Mouse (Mus musculus): ENCODE data around the gene Ccdc127. TPM values are rescaled to one million over a fixed set of nuclear protein-coding genes. Genes with fewer than 3 reads are reported as not detected.
A peak's percentile ranks its signal among the peaks of the same experiment; 100 is the strongest.

The Ccdc127 gene
- polyA plus RNA-seq, 1 experiment from 2014 or later: 49.0 TPM

- no peak overlapping the region for H3K4me2 ChIP-seq (ENCODE audit: low read depth, low read length)
- no peak overlapping the region for H3K27ac ChIP-seq (ENCODE audit: low read length)
- ATAC-seq (replicated peaks; ENCODE audit: extremely low read depth, insufficient read depth, low FRiP score): no peak
- 60% methylated on average over 10 of the region's 10 CpGs for WGBS
- H3K36me3 ChIP-seq (ENCODE audit: control insufficient read depth, insufficient read depth): no peaks in the 10 kb centered on the region
- H3K27me3 ChIP-seq (ENCODE audit: control insufficient read depth, insufficient read depth, low read length): no peaks in the 10 kb centered on the region
- no peak overlapping the region for H3K9ac ChIP-seq (ENCODE audit: low read length)
- H3K9me3 ChIP-seq (replicated peaks; ENCODE audit: control insufficient read depth, low read length): no peaks in the 10 kb centered on the region
- H3K4me3 ChIP-seq (ENCODE audit: low read length): no peak overlapping the region
- peaks cover 4% of the 10 kb centered on the region; the same call in 1 of the 2 replicates for H3K4me1 ChIP-seq (ENCODE audit: control insufficient read depth, insufficient read depth, low read length)
Observed at GRCm38 (mm10) chr13:74381533-74382276, 31.6 kb downstream of the Ccdc127 start.

- Histone ChIP-seq H3K36me3 (ENCODE audit: control insufficient read depth, insufficient read depth) (no peaks in the 10 kb centered on the region), H3K4me2 (ENCODE audit: low read depth, low read length) (no peak overlapping the region), H3K9me3 (replicated peaks; ENCODE audit: control insufficient read depth, low read length) (no peaks in the 10 kb centered on the region), H3K4me3 (ENCODE audit: low read length) (no peak overlapping the region), H3K4me1 (ENCODE audit: control insufficient read depth, insufficient read depth, low read length) (peaks cover 4% of the 10 kb centered on the region; the same call in 1 of the 2 replicates), H3K9ac (ENCODE audit: low read length) (no peak overlapping the region), H3K27ac (ENCODE audit: low read length) (no peak overlapping the region), H3K27me3 (ENCODE audit: control insufficient read depth, insufficient read depth, low read length) (no peaks in the 10 kb centered on the region)
- no peak for ATAC-seq (replicated peaks; ENCODE audit: extremely low read depth, insufficient read depth, low FRiP score)
- 62% methylated on average over 3 of the region's 3 CpGs for WGBS
Observed at GRCm38 (mm10) chr13:74382289-74382688, 32.2 kb downstream of the Ccdc127 start.

GRCm38 (mm10) chr13:74389730-74390129 lies 39.6 kb downstream of the Ccdc127 start:
- peak overlapping the region; percentile 78 for H3K4me2 ChIP-seq (ENCODE audit: low read depth, low read length)
- H3K9ac ChIP-seq (ENCODE audit: low read length): no peak overlapping the region
- no peaks in the 10 kb centered on the region for H3K36me3 ChIP-seq (ENCODE audit: control insufficient read depth, insufficient read depth)
- H3K27ac ChIP-seq (ENCODE audit: low read length): no peak overlapping the region
- no peaks in the 10 kb centered on the region for H3K27me3 ChIP-seq (ENCODE audit: control insufficient read depth, insufficient read depth, low read length)
- H3K4me3 ChIP-seq (ENCODE audit: low read length): peak overlapping the region; percentile 86
- H3K9me3 ChIP-seq (replicated peaks; ENCODE audit: control insufficient read depth, low read length): no peaks in the 10 kb centered on the region
- 56% methylated on average over 6 of the region's 6 CpGs for WGBS
- H3K4me1 ChIP-seq (ENCODE audit: control insufficient read depth, insufficient read depth, low read length): peaks cover 5% of the 10 kb centered on the region; the same call in 1 of the 2 replicates
- ATAC-seq (replicated peaks; ENCODE audit: extremely low read depth, insufficient read depth, low FRiP score): no peak

- no peak within 1 kb of the TSS for H3K27ac ChIP-seq (ENCODE audit: low read length)
- ATAC-seq (replicated peaks; ENCODE audit: extremely low read depth, insufficient read depth, low FRiP score): peak; percentile 85
- WGBS: 2% methylated on average over 14 of the region's 14 CpGs
Observed at GRCm38 (mm10) chr13:74390371-74390990, 40.4 kb downstream of the Ccdc127 start, which contains the start of gene Zfp72. Gene Zfp72 (minus strand): TSS chr13:74390836.

GRCm38 (mm10) chr13:74391156-74391555 lies 41.0 kb downstream of the Ccdc127 start:
- Histone ChIP-seq H3K9me3 (replicated peaks; ENCODE audit: control insufficient read depth, low read length) (no peaks in the 10 kb centered on the region), H3K27me3 (ENCODE audit: control insufficient read depth, insufficient read depth, low read length) (no peaks in the 10 kb centered on the region), H3K36me3 (ENCODE audit: control insufficient read depth, insufficient read depth) (no peaks in the 10 kb centered on the region), H3K4me3 (ENCODE audit: low read length) (no peak overlapping the region), H3K4me2 (ENCODE audit: low read depth, low read length) (no peak overlapping the region), H3K4me1 (ENCODE audit: control insufficient read depth, insufficient read depth, low read length) (peaks cover 5% of the 10 kb centered on the region; the same call in 1 of the 2 replicates), H3K9ac (ENCODE audit: low read length) (no peak overlapping the region), H3K27ac (ENCODE audit: low read length) (no peak overlapping the region)
- ATAC-seq (replicated peaks; ENCODE audit: extremely low read depth, insufficient read depth, low FRiP score): no peak
- 66% methylated on average over 2 of the region's 2 CpGs for WGBS

More at GRCm38 (mm10) chr13:74390371-74390990, 40.4 kb downstream of the Ccdc127 start, which contains the start of gene Zfp72:
- Histone ChIP-seq H3K4me2 (ENCODE audit: low read depth, low read length) (peak within 1 kb of the TSS; percentile 78), H3K4me1 (ENCODE audit: control insufficient read depth, insufficient read depth, low read length) (peaks cover 5% of the 10 kb centered on the region; the same call in 1 of the 2 replicates), H3K9me3 (replicated peaks; ENCODE audit: control insufficient read depth, low read length) (no peaks in the 10 kb centered on the region), H3K27me3 (ENCODE audit: control insufficient read depth, insufficient read depth, low read length) (no peaks in the 10 kb centered on the region), H3K36me3 (ENCODE audit: control insufficient read depth, insufficient read depth) (no peaks in the 10 kb centered on the region), H3K9ac (ENCODE audit: low read length) (peak within 1 kb of the TSS; percentile 79), H3K4me3 (ENCODE audit: low read length) (peak within 1 kb of the TSS; percentile 86)

- Histone ChIP-seq H3K4me1 (ENCODE audit: control insufficient read depth, insufficient read depth, low read length) (no peaks in the 10 kb centered on the region), H3K27me3 (ENCODE audit: control insufficient read depth, insufficient read depth, low read length) (no peaks in the 10 kb centered on the region), H3K36me3 (ENCODE audit: control insufficient read depth, insufficient read depth) (no peaks in the 10 kb centered on the region), H3K27ac (ENCODE audit: low read length) (no peak within 1 kb of the TSS), H3K4me3 (ENCODE audit: low read length) (peak within 1 kb of the TSS; percentile 0), H3K9ac (ENCODE audit: low read length) (no peak within 1 kb of the TSS), H3K4me2 (ENCODE audit: low read depth, low read length) (peak within 1 kb of the TSS; percentile 47), H3K9me3 (replicated peaks; ENCODE audit: control insufficient read depth, low read length) (no peaks in the 10 kb centered on the region)
- no peak for ATAC-seq (replicated peaks; ENCODE audit: extremely low read depth, insufficient read depth, low FRiP score)
- WGBS: 14% methylated on average over 11 of the region's 11 CpGs
Observed at GRCm38 (mm10) chr13:74399298-74399839, 49.3 kb downstream of the Ccdc127 start, which contains the start of gene Ftl1-ps1. Gene Ftl1-ps1 (plus strand): TSS chr13:74399694.

MicroRNA genes within 50 kb of the gene (microRNA counts, 519-probe panel; counts per million panel counts)
- not detected for microRNA mmu-miR-692

Small RNA genes within 50 kb of the gene (microRNA-seq; reads per million reads assigned to microRNA genes)
- gene Mir692-3: not detected

Other genes with a start within 250 kb of the Ccdc127 start
- 0.22 TPM in 1 of 2 replicates, not detected in the other for gene Slc9a3, start 228.9 kb upstream of the Ccdc127 start, polyA plus RNA-seq (2015; fragmentation: Nextera tagmentation; extraction: Ambion mirVana)
- 61.9 and 65.7 TPM in 2 replicates for gene Exoc3, start 141.6 kb upstream of the Ccdc127 start, polyA plus RNA-seq (2015; fragmentation: Nextera tagmentation; extraction: Ambion mirVana)
- gene Ahrr, start 58.0 kb upstream of the Ccdc127 start, polyA plus RNA-seq (2015; fragmentation: Nextera tagmentation; extraction: Ambion mirVana): 1.4 and 1.5 TPM in 2 replicates
- gene Pdcd6, start 32.7 kb upstream of the Ccdc127 start, polyA plus RNA-seq (2015; fragmentation: Nextera tagmentation; extraction: Ambion mirVana): 91.5 and 105 TPM in 2 replicates
- gene Sdha, start within 50 bp of the Ccdc127 start, polyA plus RNA-seq (2015; fragmentation: Nextera tagmentation; extraction: Ambion mirVana): 727 and 827 TPM in 2 replicates
- gene Lrrc14b, start 13.7 kb downstream of the Ccdc127 start, polyA plus RNA-seq (2015; fragmentation: Nextera tagmentation; extraction: Ambion mirVana): 12.8 and 14.7 TPM in 2 replicates
- 4.3 and 4.5 TPM in 2 replicates for gene Zfp72, start 40.5 kb downstream of the Ccdc127 start, polyA plus RNA-seq (2015; fragmentation: Nextera tagmentation; extraction: Ambion mirVana)
- 44.8 and 196 TPM in 2 replicates for gene Ftl1-ps1, start 49.4 kb downstream of the Ccdc127 start, polyA plus RNA-seq (2015; fragmentation: Nextera tagmentation; extraction: Ambion mirVana)
- gene Zfp825, start 143.7 kb downstream of the Ccdc127 start, polyA plus RNA-seq (2015; fragmentation: Nextera tagmentation; extraction: Ambion mirVana): 15.0 and 18.3 TPM in 2 replicates